Mouse (Mus musculus): Measurements from ENCODE around the gene Slc4a3. TPM values are rescaled to one million over a fixed set of nuclear protein-coding genes. Genes with fewer than 3 reads are reported as not detected.

Slc4a3 gene
- total RNA-seq (2014; fragmentation: Nextera tagmentation) (not detected in 2 replicates), total RNA-seq (2017) (not detected in 2 replicates)

DNA sequence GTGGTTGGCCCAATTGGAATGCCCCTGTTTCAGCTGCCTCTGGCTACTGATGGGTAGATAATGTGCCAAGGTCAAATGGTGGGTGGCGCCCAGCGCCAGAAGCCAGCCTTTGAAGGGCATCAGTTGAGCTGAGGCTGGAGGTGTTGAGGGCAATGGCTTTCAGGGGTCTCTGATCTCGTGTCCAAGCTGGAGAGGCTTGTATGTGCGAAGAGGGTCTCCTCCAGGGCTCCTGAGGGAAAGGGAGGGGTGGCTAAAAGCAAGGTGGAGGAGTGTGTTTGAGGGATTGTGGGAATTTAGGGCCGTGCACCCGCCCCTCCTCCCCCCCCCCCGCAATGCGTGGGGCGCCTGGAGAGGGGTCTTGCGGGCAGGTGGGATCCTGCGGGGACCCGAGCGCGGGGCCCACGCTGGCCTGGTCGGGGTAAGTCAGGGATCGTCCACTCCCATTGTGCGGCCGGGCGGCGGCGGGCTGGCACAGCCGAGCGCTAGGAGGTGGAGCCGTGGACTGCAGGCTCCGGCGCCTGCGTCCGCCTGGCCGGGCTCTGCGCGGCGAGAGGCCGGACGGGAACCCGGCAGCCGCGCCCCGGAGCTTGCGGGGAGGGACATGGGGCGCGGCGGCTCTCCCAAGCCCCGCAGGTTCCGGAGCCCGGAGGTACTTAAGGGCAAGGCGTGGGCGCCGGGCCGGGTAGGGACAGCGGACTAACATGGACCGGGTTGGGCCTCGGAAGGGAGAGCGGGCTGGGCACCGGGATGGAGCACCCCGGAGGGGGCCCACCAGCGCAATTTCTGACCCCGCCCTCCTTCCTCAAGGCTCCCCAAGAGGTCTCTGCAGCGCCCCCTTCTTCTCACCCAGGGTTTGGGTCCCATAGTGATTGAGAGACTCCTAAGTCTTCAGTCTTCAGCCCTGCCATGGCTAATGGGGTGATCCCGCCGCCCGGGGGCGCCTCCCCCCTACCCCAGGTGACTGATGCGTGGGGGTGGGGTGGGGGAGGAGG is at the start of gene Slc4a3:
Slc4a3 (plus strand) TSS at position 302 of the 992 bp plus-strand sequence.
- peak; percentile 79 for ATAC-seq (replicated peaks; ENCODE audit: poor library complexity, severe bottlenecking)

GRCm38 (mm10) chr1:75498897-75499296 is 47.2 kb upstream of the Slc4a3 start:
- no peak for ATAC-seq (replicated peaks; ENCODE audit: poor library complexity, severe bottlenecking)

- no peak for ATAC-seq (replicated peaks; ENCODE audit: poor library complexity, severe bottlenecking)
Observed at GRCm38 (mm10) chr1:75499441-75499840, 46.6 kb upstream of the Slc4a3 start.

- ATAC-seq (replicated peaks; ENCODE audit: poor library complexity, severe bottlenecking), result no peak
Observed at GRCm38 (mm10) chr1:75501905-75502304, 44.2 kb upstream of the Slc4a3 start.

DNA sequence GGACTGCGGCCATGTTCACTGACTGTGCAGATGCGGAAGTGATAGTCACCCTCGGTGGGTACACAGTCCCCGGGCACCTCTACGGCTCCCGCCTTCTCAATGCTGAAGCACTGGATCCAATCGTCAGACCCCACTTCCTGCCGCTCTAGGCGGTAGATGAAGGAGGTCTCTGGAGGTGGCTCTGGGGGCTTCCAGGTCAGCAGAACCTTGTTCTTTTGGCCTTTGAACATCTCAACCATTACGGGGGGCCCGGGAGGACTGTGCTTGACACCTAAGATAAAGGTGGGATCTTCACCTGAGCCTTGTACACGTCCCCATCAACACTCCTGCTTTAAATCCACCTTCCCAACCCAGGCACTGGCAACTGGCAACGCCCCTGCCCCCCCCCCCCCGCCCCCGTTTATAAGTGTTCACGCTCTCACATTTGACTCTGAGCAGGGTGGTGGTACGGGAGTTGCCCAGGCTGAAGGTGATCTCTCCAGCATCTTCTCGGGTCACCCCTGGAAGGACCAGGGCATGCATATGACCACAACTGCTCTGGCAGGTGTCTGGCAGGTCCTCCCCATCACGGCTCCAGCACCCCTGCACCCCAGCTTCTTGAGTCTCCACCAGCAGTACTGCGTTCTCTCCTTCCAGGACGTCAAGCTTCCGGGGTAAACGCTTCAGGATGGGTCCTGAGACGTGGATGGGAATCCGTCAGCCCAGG is 43.0 kb upstream of the Slc4a3 start:
- no peak for ATAC-seq (replicated peaks; ENCODE audit: poor library complexity, severe bottlenecking)

GRCm38 (mm10) chr1:75503651-75503980 is 42.5 kb upstream of the Slc4a3 start:
- no peak for ATAC-seq (replicated peaks; ENCODE audit: poor library complexity, severe bottlenecking)

DNA sequence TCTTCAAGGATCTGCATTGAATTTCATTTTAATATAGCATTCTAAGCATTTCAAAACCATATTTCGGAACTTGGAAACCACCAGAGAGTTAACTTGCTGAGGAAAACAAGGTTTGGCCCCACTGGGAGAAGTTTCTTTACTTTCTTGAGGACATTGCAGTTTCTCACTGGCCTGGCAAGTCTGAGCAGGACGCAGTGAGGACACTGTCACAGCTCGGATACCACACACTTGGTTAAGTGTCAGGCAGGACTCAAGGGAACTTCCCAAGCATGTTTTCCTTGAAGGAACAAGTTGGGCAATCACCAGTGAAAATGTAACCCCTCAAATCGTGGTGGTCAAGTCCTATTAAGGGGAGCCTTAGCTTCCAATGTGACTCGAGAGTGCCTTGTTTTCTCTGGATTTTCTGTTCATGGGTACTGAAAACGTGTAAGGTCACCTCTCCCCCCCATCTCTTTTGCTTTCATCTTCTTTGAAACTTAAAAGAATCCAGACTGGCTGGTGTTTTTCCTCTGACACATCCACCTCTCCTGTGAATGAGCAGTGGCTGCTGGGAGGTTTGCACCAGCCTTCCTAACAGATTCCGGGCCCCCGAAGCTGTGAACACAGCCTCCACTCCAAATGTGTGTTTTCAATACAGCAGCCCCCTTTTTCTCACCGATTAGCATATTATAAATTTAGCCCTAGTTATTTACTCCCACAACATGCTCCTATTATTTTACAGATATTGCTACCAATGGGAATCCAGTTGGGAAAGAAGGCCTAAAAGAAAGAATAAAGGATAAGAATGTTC is 41.6 kb upstream of the Slc4a3 start:
- no peak for ATAC-seq (replicated peaks; ENCODE audit: poor library complexity, severe bottlenecking)

DNA sequence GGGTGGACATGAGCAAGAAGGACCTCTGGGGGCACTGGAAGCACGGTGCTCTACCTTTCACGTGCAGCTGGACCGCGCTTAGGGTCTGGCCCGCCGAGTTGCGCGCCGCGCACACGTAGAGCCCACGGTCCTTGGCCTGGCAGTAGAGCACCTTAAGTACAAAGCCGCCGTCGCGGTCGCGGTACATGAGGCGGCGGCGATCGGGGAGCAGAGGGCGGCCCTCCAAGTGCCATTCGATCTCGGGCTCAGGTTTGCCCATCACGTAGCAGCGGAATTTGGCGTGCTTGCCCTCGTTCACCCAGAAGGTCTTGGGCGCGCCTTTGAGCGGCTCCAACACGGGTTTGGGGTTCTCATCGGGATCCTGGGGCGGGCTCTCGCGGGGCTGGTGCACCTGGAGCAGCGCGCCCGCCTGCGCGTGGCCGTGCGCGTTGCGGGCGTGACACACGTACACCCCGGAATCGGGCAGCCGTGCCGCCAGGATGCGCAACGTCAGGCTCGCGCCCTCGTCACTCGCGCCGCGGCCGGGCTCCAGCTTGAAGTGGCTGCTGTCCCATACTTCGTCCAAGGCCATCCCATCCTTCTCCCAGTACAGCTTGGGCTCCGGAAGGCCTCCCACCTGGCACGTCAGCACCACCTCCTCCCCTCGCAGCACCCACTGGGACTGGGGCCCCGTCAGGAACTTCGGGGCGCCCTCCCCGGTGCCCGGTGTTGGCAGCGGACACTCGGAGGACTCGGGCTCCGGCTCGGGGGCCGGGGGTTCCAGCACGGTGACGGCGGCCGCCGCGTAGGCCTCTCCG is 40.7 kb upstream of the Slc4a3 start:
- ATAC-seq (replicated peaks; ENCODE audit: poor library complexity, severe bottlenecking), result peak; percentile 33

DNA sequence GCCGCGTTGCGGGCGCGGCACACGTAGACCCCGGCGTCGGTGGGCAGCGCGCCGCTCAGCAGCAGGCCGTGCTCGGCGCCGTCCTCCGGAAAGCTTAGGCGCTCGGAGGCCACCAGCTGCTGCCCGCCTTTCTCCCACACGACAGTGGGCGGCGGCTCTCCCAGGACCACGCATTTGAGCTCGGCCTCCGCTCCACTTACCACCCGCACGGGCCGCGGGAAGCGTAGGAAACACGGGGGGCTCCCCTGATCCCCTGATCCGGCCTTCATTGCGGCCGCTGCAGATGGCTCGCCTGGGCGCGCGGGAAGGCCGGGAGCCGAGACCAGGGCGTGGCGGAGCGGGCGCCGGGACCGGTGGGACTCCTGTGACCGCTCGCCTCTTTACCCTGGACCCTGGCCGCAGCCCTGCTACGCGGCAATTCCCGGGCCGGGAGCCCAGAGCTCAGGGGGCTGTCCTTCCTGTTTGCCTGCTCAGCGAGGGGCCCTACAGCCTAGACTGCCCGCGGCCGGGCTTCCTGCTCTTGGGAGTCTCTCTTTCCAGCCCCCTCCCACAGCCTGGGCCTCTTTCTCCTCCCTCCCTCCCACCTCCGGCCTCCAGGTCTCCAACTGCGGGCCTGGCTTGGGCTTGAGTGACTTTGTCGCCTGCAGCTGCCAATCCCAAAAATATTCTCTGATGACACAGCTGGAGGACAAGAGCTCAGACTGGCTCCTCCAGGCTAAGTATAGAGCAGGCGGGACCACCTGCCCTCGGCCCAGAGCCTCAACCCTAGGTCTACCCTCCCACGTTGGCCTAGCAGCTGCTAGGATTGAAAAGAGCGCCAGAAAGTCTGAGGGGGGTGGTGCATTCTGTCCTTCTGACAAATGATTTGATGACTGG is 39.9 kb upstream of the Slc4a3 start, which contains the start of gene Obsl1:
Obsl1 (minus strand) TSS at position 497 of the 876 bp plus-strand sequence.
- no peak; the same call in 1 of the 2 replicates for ATAC-seq (replicated peaks; ENCODE audit: poor library complexity, severe bottlenecking)

DNA sequence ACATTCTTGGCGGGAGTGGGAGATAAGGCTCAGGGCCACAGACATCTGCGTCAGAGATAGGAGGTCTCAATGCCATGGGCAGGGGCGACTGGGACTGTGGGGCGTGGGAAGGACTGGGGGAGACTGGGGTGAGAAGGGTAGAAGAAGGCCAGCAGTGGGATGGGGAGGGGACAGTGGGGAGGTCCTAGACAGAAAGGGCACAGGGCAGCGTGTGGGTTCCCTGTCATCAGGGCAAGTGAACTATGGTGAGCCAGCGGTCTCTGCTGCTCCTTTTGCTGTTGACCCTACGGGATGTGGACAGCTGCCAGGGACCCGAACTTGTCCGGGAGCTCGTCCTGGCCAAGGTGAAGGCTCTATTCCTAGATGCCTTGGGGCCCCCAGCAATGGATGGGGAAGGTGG is 39.1 kb upstream of the Slc4a3 start, which contains the start of gene Inha:
Inha (plus strand) TSS at position 72 of the 400 bp plus-strand sequence.
- ATAC-seq (replicated peaks; ENCODE audit: poor library complexity, severe bottlenecking), result no peak

DNA sequence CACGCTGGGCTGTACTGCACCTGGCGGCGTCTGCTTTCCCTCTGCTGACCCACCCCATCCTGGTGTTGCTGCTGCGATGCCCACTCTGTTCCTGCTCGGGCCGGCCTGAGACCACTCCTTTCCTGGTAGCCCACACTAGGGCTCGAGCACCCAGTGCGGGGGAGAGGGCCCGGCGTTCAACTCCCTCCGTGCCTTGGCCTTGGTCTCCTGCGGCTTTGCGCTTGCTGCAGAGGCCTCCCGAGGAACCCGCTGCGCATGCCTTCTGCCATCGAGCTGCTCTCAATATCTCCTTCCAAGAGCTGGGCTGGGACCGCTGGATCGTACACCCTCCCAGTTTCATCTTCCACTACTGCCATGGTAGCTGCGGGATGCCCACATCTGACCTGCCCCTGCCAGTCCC is 36.5 kb upstream of the Slc4a3 start:
- no peak for ATAC-seq (replicated peaks; ENCODE audit: poor library complexity, severe bottlenecking)

DNA sequence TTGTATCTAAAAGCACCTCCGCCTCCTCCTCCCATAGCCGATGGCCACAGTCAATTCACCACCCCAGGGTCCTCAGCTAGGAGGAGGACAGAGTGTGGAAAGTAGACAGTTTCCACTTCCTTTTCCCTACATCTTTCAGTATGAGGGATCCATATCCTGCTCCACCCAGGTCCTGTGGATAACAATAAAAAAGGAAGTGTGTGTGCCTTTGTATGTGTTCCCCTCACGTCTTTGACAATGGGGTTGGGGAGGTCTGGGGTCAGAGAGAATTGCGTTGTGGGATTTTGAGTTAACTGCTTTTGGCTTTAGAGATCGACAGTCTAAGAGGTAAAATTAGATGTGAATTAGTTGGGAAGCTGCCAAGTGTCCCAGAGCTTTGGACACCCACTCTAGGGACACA is 35.9 kb upstream of the Slc4a3 start:
- no peak for ATAC-seq (replicated peaks; ENCODE audit: poor library complexity, severe bottlenecking)

DNA sequence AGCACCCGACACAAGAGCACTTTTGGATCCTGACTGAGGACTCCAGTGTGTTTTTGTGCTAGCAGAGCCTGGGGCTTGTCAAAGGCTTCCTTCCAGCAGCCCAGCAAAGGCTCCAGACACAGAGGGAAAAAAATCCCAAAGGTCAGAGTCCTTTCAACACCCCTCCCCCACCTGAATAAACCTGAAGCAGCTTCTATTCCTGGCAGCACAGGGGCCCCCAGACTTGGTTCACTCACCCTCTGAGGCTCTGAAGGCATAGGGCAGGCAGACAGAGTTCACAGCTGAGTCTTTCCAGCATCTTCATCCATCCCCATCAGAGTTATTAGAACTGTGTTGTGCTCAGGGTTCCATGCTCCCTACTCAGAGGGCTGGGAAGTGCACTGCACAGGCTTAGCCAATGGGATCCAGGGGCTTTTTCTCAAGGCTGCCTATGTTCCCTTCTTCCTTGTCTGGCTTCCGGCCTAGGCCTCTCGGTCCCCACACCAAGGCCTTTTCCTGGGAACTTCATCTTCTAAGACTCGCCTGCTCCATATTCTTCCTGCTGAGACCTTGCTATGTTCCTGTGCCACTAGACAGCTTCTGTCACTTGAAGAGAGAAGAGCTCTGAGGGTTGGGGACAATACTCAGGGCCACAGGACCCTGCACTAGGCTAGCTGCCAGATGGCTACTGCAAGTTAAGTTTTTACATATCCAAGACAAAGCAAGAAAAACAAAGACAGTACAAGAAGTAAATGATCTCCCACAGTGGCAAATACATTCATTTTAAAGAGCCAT is 34.4 kb upstream of the Slc4a3 start:
- no peak for ATAC-seq (replicated peaks; ENCODE audit: poor library complexity, severe bottlenecking)

- ATAC-seq (replicated peaks; ENCODE audit: poor library complexity, severe bottlenecking), result no peak
Observed at GRCm38 (mm10) chr1:75512550-75512949, 33.5 kb upstream of the Slc4a3 start.

- ATAC-seq (replicated peaks; ENCODE audit: poor library complexity, severe bottlenecking), result no peak
Observed at GRCm38 (mm10) chr1:75516703-75517380, 29.2 kb upstream of the Slc4a3 start.

DNA sequence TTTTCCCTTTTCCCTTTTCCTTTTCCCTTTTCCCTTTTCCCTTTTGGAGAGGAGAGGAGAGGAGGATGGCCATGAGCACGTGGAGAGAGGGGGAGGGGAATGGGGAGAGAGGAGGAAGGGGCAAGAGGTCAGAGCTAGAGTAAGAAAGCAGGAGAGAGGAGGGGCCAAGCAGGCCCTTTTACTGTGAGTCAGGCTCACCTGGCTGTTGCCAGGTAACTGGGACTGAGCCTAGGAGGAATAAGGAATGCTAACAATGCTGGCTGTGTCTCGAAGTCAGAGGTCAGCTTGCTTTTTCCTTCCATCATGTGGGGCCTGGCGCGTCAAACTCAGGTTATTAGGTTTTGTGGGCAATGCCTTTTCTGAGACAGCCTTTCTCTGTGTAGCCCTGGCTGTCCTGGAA is 28.1 kb upstream of the Slc4a3 start:
- no peak for ATAC-seq (replicated peaks; ENCODE audit: poor library complexity, severe bottlenecking)

DNA sequence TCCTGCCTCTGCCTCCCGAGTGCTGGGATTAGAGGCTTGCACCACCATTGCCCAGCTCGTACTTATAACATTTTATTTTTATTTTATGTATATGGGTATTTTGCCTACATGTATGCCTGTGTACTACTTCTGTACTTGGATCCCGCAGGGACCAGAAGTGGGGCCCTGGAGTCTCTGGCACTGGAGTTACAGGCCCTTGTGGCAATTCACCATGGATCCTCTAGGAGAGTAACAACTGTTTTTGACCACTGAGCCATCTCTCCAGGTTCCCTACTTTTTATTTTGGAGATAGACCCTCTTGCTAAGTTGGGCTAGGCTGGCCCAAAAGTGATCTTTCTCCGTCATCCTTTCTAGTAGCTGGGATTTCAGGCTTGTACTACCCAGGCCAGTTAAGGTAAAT is 27.6 kb upstream of the Slc4a3 start:
- ATAC-seq (replicated peaks; ENCODE audit: poor library complexity, severe bottlenecking), result no peak

Data from granulocyte monocyte progenitor cell, adult 5-6 weeks (primary cell).